Mouse (Mus musculus): ENCODE data around the gene Dab1. TPM values are rescaled to one million over a fixed set of nuclear protein-coding genes. Genes with fewer than 3 reads are reported as not detected.

Gene Dab1
- polyA plus RNA-seq, 1 experiment = not detected

DNA sequence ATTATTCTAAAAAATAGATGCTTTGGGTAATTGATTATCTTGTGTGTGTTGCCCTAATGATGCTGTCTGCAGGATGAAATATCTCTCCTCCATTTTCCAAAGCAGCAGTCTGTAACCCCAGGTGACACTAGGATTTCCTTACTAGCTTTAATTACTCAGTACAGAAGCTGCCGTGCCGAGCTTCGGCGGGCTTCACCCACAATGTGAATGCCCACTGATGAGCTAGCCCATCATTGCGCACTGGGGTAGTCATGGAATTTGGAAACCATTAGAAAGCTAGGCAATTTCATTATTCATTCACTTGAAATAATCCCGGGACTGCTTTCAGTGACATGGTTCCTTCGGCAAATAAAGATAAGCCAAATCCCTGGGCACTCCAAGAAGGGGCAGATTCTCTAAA lies 894.5 kb downstream of the Dab1 start:
- TF ChIP-seq POLR2A (IDR thresholded peaks at IDR 0.05; ENCODE audit: low read depth, low read length) = no peak
- no peak for TF ChIP-seq CTCF (IDR thresholded peaks at IDR 0.05; ENCODE audit: borderline replicate concordance, insufficient read depth, low read length)
- Histone ChIP-seq H3K27ac (ENCODE audit: insufficient read depth, low read length) (no peak overlapping the region), H3K4me3 (ENCODE audit: insufficient read depth, low read length) (no peak overlapping the region)

GRCm38 (mm10) chr4:104514568-104515000 lies 895.4 kb downstream of the Dab1 start:
- Histone ChIP-seq H3K4me1 (ENCODE audit: control insufficient read depth, insufficient read depth, low read length) (no peaks in the 10 kb centered on the region), H3K4me3 (ENCODE audit: insufficient read depth, low read length) (peak overlapping the region; percentile 28; the same call in 1 of the 2 replicates), H3K27ac (ENCODE audit: insufficient read depth, low read length) (no peak overlapping the region)
- TF ChIP-seq CTCF (IDR thresholded peaks at IDR 0.05; ENCODE audit: borderline replicate concordance, insufficient read depth, low read length) (peak; percentile 33; the same call in 1 of the 2 replicates), POLR2A (IDR thresholded peaks at IDR 0.05; ENCODE audit: low read depth, low read length) (no peak)

More for the DNA sequence above, 894.5 kb downstream of the Dab1 start:
- H3K4me1 ChIP-seq (ENCODE audit: control insufficient read depth, insufficient read depth, low read length) = no peaks in the 10 kb centered on the region

GRCm38 (mm10) chr4:104515681-104516080 lies 896.5 kb downstream of the Dab1 start:
- Histone ChIP-seq H3K27ac (ENCODE audit: insufficient read depth, low read length) (no peak overlapping the region), H3K4me1 (ENCODE audit: control insufficient read depth, insufficient read depth, low read length) (no peaks in the 10 kb centered on the region), H3K4me3 (ENCODE audit: insufficient read depth, low read length) (no peak overlapping the region)
- TF ChIP-seq POLR2A (IDR thresholded peaks at IDR 0.05; ENCODE audit: low read depth, low read length) (no peak), CTCF (IDR thresholded peaks at IDR 0.05; ENCODE audit: borderline replicate concordance, insufficient read depth, low read length) (no peak)

DNA sequence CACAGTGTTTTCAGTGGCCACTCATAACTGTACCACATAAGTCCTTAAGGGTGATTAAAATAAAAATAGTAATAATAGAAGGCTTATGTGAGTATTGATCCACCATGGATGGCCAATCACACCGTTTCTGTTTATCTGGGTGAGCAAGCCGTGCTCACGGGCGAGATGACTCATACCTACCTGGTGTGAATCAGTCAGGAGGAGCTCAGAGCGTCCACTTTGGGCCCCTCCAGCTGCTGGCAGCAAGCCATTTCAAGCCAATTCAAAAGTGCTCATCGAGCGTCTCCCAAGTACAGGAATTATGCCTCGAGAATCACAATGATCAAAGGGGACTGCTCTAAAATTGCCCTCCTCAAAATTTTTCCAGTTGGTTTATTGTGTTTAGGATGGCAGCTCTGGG lies 903.2 kb downstream of the Dab1 start:
- Histone ChIP-seq H3K4me3 (ENCODE audit: insufficient read depth, low read length) (no peak overlapping the region), H3K4me1 (ENCODE audit: control insufficient read depth, insufficient read depth, low read length) (no peaks in the 10 kb centered on the region), H3K27ac (ENCODE audit: insufficient read depth, low read length) (no peak overlapping the region)
- TF ChIP-seq POLR2A (IDR thresholded peaks at IDR 0.05; ENCODE audit: low read depth, low read length) = no peak
- TF ChIP-seq CTCF (IDR thresholded peaks at IDR 0.05; ENCODE audit: borderline replicate concordance, insufficient read depth, low read length) = no peak

- TF ChIP-seq POLR2A (IDR thresholded peaks at IDR 0.05; ENCODE audit: low read depth, low read length) (no peak), CTCF (IDR thresholded peaks at IDR 0.05; ENCODE audit: borderline replicate concordance, insufficient read depth, low read length) (no peak)
- Histone ChIP-seq H3K4me3 (ENCODE audit: insufficient read depth, low read length) (no peak overlapping the region), H3K27ac (ENCODE audit: insufficient read depth, low read length) (no peak overlapping the region), H3K4me1 (ENCODE audit: control insufficient read depth, insufficient read depth, low read length) (no peaks in the 10 kb centered on the region)
These were observed 904.6 kb downstream of the Dab1 start for GRCm38 (mm10) chr4:104523776-104524175.

GRCm38 (mm10) chr4:104529905-104530646 lies 910.9 kb downstream of the Dab1 start:
- H3K4me3 ChIP-seq (ENCODE audit: insufficient read depth, low read length) = no peak overlapping the region
- H3K27ac ChIP-seq (ENCODE audit: insufficient read depth, low read length) = no peak overlapping the region
- TF ChIP-seq POLR2A (IDR thresholded peaks at IDR 0.05; ENCODE audit: low read depth, low read length) (no peak), CTCF (IDR thresholded peaks at IDR 0.05; ENCODE audit: borderline replicate concordance, insufficient read depth, low read length) (no peak)
- H3K4me1 ChIP-seq (ENCODE audit: control insufficient read depth, insufficient read depth, low read length) = no peaks in the 10 kb centered on the region

GRCm38 (mm10) chr4:104532846-104533245 lies 913.7 kb downstream of the Dab1 start:
- TF ChIP-seq POLR2A (IDR thresholded peaks at IDR 0.05; ENCODE audit: low read depth, low read length) (no peak), CTCF (IDR thresholded peaks at IDR 0.05; ENCODE audit: borderline replicate concordance, insufficient read depth, low read length) (no peak)
- Histone ChIP-seq H3K4me3 (ENCODE audit: insufficient read depth, low read length) (no peak overlapping the region), H3K27ac (ENCODE audit: insufficient read depth, low read length) (no peak overlapping the region), H3K4me1 (ENCODE audit: control insufficient read depth, insufficient read depth, low read length) (no peaks in the 10 kb centered on the region)

DNA sequence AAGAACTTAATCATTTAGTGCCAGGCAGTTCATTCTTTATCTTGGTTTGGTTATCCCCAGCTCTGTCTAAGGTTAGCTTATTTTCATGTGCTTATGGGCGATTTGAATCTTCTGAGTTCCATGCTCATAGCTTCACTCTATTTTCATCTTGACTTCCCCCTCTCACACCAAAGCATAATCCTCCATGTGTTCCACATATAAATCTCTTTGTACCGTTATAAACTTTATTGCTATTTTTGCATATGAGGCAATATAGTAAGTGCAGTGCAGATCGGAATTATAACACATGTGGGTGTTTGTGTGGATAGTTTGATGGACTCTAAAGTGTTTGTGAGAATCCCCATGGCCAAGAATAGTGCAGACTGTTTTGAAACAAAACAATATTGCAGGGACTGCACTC lies 919.3 kb downstream of the Dab1 start:
- no peak for TF ChIP-seq POLR2A (IDR thresholded peaks at IDR 0.05; ENCODE audit: low read depth, low read length)
- no peak for TF ChIP-seq CTCF (IDR thresholded peaks at IDR 0.05; ENCODE audit: borderline replicate concordance, insufficient read depth, low read length)
- Histone ChIP-seq H3K4me1 (ENCODE audit: control insufficient read depth, insufficient read depth, low read length) (no peaks in the 10 kb centered on the region), H3K4me3 (ENCODE audit: insufficient read depth, low read length) (no peak overlapping the region), H3K27ac (ENCODE audit: insufficient read depth, low read length) (no peak overlapping the region)

GRCm38 (mm10) chr4:104539047-104539446 lies 919.9 kb downstream of the Dab1 start:
- no peak overlapping the region for H3K27ac ChIP-seq (ENCODE audit: insufficient read depth, low read length)
- H3K4me3 ChIP-seq (ENCODE audit: insufficient read depth, low read length) = no peak overlapping the region
- TF ChIP-seq CTCF (IDR thresholded peaks at IDR 0.05; ENCODE audit: borderline replicate concordance, insufficient read depth, low read length) = no peak
- no peak for TF ChIP-seq POLR2A (IDR thresholded peaks at IDR 0.05; ENCODE audit: low read depth, low read length)
- H3K4me1 ChIP-seq (ENCODE audit: control insufficient read depth, insufficient read depth, low read length) = no peaks in the 10 kb centered on the region

DNA sequence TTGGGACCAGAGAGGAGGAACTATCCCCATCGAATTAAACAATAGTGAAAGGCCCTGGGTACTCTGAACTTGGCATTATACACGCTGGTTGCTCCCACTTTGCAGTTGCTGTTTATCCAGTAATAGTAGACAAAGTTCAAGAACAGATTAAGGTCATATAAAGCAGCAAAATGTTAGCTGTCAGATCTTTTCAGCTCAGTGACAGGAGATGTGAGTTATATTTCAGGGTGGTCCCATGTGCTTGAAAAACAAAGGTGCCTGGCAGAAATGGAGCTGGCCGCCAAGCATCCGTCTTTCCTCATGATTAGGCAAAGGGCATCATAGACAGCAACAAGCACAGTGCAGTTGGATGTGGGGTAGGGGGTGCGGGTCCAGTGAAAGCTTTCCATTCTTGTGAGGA lies 927.9 kb downstream of the Dab1 start:
- no peaks in the 10 kb centered on the region for H3K4me1 ChIP-seq (ENCODE audit: control insufficient read depth, insufficient read depth, low read length)
- no peak overlapping the region for H3K4me3 ChIP-seq (ENCODE audit: insufficient read depth, low read length)
- TF ChIP-seq POLR2A (IDR thresholded peaks at IDR 0.05; ENCODE audit: low read depth, low read length) = no peak
- TF ChIP-seq CTCF (IDR thresholded peaks at IDR 0.05; ENCODE audit: borderline replicate concordance, insufficient read depth, low read length) = no peak
- no peak overlapping the region for H3K27ac ChIP-seq (ENCODE audit: insufficient read depth, low read length)

All from embryonic fibroblast, embryonic 13.5 days (primary cell).